Mouse (Mus musculus): ENCODE measurements around the gene Rom1.

DNA sequence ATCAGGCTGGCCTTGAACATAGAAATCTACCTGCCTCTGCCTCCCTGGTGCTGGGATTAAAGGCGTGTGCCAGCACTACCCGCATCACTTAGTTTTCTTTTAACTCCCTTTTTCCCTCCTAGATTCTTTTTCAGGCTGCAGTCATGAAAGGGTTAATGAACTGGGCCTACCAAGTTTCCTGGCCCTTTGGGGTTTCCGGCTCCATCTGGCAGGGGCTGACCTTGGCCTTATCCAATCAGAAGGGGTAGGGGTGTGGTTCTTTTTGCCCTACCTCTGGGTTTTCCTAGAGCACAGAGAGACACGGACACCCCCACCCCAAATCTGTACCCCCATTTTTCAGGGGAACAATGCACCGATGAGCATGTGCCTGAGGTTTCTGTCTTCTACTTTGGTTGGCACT, 15.6 kb upstream of the Rom1 start:
- no peak for TF ChIP-seq CTCF (conservative IDR thresholded peaks at IDR 0.05; ENCODE audit: low read length)
- no peak for TF ChIP-seq POU5F1 (IDR thresholded peaks at IDR 0.05; ENCODE audit: borderline replicate concordance, low read length)
